Mouse (Mus musculus) layer of hippocampus, adult 9-11 months (tissue): Measurements from ENCODE around the gene Lrrc8d.
"Not testable (repeated sequence)": the region's sequence is repeated elsewhere in the genome, so short reads cannot be mapped to it uniquely, and the experiment has no call there.

Experiments used
- DNase-seq: peaks from one replicate; pipeline ENCODE4 v3.0.0; 2022

Lrrc8d gene

DNA sequence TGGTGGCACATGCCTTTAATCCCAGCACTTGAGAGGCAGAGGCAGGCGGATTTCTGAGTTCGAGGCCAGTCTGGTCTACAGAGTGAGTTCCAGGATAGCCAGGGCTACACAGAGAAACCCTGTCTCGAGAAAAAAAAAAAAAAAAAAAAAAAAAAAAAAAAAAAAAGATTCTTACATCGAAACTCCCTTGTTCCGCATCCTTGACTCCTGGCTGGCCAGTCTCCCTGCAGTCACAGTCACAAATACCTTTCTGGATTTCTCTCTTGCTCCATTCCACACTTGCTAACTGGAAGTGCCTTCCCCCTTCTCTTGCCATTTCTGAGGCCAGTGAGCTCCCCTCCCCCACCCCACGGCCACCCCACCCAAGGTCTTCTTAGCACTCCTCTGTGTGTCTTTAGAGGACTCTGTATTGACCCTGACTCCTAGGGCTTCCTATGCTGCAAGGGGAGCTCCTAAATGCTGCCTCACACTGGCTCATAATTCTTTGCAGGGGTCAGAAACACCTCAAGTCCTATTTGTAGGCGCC lies 13.9 kb upstream of the Lrrc8d start:
- not testable (repeated sequence) for DNase-seq

DNA sequence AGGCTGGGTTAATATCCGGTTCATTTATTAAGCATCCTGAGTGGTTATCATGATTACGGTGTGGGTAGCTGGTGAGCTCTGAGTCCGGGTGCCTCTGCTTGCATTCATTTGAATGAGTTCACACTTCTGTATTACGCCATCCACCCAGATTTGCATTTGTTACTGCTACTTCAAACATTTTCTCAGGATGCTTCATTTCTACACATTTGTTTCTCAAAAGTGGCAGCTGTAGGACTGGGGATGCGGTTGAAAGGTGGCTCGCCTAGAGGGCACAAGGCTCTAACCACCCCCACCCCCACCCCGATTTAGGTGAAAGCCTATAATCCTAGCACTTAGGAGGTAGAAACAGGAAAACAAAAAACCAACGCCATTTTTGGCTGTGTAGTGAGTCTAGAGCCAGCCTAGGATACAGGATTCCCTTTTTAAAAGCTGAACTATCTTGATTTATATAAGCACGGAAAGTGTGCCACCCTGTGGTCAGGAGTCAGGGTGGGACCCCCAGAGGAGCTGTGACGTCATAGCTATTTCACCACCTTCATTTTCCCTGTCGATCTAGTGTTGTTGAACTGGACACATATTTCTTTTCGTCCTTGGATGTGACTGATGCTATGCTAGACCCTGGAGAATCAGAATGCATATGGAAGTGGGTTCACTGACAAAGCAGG lies 13.3 kb upstream of the Lrrc8d start:
- DNase-seq, result no peak

DNA sequence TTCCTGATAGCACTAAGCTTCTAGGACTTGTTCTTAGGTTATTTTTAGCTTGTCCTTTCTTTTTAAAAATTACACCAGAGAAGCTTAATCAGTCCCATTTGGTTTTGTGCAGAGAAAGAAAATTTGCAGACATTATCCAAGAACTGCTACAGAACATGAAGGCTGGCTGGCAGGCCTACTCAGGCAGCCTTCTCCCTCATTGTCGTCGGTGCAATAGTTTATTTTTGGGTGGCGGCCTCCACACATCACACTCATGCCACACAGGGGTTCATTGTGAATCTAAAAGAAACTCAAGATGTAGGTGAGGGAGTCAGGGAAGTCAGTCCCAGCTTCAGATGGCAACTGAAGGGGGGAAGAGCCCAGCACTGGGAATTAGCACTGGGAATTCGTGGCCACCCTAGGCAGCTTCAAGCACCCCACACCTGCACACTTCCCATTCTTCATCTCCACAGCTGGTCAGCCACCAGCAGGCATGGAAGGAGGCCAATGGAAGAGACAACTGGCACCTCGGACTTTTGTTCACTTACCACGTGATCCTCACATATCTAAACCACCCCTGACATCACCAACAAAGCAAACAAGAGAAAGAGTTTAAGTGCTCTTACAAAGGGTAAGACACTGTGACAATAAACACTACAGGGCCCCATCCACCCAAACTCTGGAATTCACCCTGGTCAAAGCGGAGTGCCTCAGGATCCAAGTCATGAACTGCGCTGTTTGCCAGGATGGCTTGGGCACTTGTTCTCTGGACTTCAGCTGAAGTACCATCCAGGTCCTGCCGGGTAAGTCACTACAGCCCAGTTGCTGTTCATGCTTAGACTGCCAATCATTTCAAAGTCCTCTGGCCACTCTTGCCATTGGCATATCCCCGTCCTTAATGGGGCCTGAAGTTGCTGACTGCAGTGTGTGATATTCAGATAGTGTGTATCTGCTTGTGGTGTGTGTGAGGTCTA lies 9.0 kb upstream of the Lrrc8d start:
- no peak for DNase-seq

DNA sequence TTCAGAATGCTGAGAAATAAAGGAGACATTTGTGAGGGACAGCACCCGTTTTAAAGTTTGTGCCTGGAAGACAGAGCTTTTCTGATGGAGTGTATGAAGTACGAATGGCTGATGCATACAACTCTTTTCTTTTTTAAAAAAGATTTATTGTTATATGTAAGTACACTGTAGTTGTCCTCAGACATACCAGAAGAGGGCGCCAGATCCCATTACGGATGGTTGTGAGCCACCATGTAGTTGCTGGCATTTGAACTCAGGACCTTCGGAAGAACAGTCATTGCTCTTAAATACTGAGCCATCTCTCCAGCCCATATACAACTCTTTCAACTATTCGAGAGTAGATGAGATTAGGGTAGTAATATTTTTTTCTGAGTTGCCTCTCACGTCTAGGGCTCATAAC lies 8.1 kb upstream of the Lrrc8d start:
- DNase-seq, result no peak

DNA sequence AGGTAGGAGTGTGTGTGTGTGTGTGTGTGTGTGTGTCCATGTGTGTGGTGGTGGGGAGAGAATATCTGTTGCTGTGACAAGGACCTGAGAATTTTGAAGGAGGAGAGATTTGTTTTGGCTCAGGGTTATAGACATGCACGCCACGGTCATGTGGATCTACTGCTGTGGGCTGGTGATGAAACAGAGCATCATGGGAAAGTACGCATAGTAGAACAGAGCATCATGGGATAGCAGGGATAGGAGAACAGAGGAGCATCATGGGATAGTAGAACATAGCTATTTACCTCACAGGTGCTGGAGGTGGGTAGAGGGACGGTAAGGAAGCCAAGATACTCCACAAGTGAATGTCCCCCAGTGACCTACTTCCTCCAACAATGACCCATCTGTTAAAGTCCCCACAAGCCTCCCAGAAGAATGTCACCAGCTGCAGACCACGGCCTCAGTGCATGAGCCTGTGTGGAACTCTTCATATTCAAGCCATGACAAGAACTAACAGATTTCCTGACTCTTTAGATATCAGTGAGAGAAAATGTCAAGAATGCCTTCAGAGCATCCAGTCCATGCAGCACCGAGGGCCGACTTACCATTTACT lies 5.3 kb upstream of the Lrrc8d start:
- DNase-seq, result no peak

DNA sequence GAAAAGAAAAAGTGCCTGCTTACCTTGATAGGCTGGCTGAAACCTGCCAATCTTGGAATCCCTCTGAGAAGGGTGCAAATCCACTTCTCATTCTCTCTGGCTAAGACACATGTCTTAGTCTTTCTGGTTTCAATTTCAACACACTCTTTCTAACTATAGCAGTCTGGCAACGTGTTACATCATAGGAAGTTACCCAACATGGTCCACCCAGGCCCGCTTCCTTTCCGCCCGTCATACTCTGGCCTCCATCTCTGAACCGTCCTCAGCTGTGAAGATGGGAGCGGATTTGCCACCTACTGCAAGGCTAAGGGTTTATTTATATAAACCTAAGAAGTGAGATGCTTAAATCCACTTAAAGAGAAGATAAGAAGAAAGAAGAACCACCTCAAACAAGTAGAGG lies 3.7 kb upstream of the Lrrc8d start:
- DNase-seq, result peak; percentile 57

DNA sequence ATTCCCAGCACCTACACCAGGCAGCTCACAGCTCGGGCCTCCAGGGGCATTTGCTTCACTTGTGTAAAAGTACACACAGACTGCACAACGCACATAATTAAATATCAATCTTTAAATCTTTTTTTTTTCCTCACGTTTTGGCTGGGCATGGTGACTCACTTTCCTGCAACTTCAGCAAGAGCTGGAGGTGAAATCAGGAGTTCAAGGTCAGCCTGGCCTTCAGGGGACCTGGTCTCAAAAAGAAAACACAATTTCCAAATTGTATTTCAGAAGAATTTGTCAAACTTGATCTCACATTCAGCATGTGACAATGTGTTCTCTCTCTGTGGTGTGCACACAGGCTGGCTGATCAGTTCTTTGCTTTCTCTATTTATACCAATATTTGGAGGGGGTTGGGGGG lies 1.9 kb upstream of the Lrrc8d start:
- no peak for DNase-seq

DNA sequence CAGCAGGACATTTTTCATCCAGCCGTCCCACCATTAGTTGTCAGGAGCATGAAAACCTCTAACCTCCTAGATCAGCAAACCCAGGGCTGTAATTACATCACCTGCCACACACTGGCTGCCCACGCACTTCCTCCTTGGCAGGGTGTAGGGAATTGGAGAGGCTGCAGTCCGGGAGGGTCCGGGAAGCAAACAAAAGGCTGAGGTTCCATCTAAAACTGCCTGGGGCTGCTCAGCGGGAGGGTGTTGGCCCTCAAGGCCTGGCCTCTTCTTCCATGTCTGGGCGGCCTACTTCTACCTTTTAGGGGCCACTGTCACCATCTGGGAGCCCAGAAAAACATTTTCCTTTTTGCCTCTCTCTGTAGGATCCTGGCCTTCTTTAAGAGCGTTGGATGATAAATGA lies 1.1 kb upstream of the Lrrc8d start:
- no peak for DNase-seq

DNA sequence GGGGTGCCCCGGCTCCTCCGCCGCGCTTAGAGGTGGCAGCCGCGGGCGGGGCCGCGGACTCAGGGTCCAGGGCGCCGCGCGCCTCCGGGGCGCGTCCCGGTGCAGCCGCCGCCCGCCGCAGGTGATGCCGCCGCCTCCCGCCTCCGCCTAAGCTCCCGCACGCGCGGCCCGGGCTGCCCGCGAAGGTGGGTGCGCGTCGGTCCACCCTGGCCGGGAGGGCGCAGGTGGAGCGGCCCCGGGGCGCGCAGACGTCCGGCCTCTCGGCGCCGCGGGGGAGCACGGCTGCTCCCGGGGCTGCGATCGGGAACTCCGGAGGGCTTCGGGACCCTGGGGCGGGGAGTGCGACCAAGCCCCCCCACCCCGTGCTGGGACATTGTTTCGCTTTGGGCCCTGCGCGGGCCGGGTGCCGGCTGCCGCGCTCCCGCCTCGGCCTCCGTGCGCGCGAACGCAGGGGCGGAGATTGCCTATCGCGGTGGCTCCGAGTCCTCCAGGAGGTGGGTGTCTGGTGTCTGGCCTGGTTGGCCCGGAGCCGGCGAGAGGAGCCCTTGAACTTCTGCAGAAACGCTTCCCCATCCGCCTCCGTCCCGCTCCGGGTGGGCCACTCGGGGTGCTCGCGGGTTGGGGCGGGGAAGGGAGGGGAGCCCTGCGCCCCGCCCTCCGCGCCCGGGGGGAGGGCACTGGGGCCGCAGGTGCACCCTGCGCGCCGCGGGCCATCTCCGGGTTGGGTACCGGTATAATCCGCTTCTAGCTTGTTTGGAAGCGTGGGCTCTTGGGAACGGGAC lies 492 bp downstream of the Lrrc8d start:
- peak; percentile 75 for DNase-seq

DNA sequence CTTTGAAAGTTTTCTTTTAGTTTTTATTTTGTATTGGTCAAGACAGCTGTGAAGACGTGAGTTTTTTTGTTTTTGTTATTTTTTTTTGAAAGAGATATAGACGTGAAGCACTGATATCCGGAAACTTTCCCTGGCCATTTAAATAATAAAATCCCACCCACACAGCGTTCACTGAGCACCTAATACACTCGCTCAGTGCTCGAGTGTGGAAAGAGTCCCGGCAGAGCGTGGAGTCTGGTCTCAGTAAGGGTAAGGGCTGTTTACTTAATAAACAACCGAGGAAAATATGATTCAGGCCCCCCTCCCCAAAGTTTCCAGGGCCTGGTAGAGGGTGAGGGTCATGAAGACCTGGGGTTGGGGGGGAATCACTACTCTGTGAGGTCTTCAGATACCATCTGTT lies 1.6 kb downstream of the Lrrc8d start:
- DNase-seq, result no peak

DNA sequence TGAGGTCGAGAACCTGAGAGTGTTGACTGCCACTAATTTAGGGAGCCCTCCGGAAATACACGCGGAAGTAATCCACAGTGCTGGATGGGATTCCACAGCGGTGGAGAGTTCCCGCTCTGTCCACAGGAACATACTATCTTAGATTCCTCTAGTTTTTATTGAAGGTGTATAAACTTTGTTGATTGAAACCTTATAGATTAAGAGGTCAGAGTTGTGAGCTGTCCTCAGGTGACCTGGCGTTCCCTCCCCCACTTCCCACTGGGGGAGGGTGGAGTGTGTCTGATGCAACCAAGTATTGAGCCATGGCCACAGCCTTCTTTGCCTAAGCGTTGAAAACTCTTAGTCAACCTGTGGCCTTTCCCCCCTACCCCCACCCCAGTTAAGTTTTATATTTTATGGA lies 2.1 kb downstream of the Lrrc8d start:
- DNase-seq, result no peak

DNA sequence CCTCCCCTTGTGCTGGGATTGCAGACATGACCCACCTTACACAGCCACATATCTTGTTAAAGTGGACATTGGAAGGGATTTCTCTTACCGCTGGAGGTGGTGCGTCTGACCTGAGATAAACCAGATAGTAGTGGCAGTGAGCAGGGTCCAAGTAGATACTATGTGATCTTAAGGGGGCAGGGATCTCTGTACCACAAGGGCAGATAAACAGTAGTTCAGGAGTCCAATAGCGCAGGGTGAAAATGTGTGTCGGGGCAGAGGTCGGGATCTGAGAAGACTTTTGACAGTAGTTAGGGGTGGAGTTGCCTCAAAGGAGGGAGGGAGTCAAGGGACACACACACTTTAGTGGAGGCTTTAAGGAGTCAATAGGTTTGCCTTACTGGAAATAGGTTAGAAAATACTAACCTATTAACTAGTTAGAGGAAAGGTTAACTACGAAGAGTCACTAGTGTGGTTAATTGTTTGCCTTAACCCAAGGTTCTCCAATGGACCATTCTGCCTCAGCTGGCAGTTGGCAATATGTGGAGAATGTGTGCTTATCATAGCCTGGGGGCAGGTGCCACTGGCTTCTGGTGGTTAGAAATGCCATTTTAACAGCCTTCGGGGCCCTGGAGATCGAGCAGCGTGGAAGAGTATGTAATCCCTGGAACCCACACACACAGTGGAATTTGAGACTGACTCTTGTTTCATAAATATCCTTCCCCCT lies 3.0 kb downstream of the Lrrc8d start:
- DNase-seq, result no peak

DNA sequence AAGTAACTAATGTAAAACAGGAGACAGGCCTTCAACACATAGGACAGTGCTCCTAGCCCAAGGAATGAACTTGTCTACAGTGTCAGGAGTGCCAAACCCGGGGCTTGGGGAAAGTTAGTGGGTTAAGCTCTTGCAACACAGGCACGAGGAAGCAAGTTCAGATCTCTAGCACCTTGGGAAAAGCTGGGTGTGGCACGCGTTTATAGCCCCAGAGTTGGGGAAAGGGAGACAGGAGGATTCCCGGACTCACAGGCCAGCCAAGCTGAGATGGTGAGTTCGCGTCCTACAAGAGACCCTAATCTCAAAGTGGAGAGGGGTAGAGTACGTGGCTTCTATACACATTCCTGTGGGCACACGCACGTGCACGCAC lies 3.5 kb downstream of the Lrrc8d start:
- no peak for DNase-seq

DNA sequence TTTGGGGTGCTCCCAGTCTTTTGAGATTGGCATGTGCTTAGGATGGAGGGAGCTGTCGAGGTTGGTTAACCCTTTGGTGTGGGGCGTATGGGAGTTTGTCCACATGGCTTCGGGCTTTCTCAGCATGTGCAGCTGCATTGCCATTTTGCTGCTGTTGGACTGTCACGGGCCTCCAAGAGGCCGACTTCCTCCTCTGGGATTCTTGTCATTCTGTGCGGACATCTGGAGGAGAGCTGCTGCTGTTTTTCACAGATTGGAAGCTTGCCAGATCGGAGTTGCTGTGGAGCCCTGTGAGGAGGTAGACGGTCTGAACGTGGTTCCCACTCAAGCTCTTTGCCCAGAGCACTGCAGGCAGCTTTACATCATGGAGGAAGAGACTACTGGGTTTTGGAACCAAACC lies 4.8 kb downstream of the Lrrc8d start:
- DNase-seq, result no peak

DNA sequence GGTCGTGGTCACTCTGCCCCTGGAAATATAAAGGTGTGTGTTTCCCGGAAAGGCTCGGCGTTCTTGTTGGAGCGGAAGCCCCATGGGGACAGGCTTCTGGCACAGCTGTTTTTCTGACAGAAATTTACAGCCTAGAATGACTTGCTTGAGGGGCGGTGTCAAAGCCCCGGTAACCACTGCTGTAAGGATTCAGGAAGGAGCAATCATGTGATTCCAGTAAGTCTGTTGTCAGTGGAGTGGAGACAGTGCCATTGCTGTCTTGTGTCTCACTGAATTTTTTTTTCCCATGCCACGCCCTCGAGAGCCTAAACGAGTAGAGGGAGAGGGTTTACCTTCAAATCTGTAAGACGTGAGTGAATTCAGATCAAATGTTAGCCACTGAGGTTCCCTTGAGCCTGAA lies 6.9 kb downstream of the Lrrc8d start:
- DNase-seq, result no peak

DNA sequence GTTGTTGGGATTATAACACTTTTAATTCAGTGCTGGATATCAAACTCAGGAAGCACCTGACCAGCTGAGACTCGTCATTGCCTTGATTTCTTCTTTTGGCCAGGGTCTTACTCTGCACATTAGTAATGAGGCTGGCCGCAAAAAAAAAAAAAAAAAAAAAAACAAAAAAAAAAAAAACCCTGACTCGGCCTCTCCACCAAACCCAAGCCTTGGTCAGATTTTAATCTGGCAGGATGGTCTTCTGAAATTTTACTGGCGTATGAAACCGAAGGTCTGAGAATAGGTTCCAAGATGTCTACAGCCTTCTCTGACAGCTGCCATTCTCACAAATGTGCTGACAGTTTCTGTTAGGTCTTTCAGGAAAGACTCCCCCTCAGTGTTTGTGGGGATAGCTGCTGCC lies 8.5 kb downstream of the Lrrc8d start:
- no peak for DNase-seq

DNA sequence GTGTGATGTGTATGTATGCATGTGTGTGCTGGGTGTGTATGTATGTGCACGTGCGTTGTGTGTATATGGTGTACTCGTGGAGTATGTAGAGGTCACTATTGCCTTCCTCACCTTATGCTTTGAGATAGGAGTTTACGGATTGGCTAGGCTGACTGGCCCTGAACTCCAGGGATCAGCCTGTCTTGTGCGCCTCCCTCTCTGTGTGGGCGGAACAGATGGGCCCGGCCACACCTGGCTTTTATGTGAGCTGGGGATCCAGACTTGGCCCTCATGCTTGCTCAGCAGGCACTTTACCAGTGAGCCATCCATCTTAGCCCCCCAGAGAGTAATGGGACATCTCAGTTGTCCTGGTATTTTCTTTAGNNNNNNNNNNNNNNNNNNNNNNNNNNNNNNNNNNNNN lies 10.7 kb downstream of the Lrrc8d start:
- DNase-seq, result no peak

DNA sequence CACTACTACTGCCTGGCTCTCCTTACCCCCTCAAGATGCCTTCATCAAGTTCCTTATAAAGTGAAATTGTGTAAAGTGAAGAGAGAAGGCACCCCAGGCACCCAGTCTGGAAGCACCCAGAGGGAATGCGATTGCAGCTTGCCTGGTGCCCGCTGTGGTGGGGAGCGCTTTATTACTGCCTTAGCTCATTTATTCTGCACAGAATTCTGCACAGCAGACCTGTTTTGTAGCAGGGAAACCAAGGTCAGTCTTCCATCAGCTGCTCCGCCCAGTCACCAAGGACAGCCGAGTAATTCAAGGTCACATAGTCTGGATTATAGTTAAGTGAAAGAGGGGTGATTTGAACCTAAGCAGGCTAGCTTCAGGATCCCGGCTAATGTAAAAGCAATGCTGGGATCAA lies 14.7 kb downstream of the Lrrc8d start:
- no peak for DNase-seq

DNA sequence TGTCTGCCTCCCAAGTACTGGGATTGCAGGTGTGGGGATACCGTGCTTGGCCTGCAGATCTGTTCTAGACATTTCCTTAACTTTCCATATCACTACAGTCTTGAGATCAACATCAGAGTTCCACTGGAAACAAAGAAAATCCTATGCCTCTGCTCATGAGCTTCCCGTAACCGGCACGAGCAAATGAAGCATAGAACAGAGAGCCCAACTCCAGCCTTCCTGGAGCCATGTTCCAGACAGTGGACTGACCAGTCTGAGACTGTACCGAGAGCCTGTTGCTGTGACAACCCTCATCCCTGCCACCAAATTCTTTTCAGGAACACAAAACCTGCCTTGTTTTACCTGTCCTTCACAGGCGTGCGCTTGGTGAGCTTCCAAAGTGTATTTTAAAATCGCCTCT lies 15.3 kb downstream of the Lrrc8d start:
- DNase-seq, result no peak

DNA sequence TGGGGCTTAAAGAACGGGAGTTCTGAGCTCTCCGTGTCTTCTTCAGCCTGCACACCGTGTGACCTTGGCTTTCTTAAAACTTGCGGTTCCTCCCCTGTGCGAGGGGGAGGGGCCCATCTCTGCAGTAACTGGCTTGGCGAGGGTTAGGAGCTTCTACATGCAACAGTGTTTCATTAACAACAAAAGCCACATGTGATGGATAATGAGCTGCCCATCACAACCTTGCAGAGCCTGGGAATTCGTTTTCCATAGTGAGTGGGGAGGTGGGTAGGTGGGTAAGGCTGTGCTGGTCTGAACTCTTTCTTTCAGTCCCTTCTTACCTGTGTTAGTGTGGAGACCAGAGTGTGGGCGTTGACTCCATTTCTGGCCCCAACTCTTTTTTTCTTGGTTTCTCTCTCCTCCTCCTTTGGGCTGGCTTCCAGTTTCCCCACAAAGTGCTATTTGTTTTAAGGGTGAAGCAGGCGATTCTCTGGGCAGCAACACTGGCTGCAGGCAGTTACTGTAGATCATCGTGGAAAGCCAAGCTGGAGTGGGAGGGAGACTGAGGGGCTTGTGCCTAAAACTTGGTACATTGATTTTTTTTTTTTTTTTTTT lies 15.9 kb downstream of the Lrrc8d start:
- DNase-seq, result peak; percentile 76

DNA sequence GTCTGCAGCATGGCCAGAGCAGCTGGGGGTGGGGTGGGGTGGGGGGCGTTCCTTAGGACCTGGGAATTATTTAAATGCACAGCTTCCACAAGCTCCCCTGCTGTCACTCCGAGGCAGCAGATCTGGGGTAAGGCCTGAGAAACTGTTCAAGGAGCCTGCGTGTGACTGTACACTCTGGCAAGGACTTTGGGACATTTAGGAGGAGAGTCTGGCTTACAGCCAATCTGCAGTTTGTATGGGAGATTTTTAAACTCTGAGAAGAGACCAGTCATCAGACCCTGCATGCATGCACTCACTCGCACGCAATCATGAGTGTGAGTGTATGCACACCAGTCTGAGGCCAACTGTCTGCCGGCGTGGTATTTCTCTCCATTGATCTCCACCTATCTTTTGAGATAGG lies 17.5 kb downstream of the Lrrc8d start:
- no peak for DNase-seq

DNA sequence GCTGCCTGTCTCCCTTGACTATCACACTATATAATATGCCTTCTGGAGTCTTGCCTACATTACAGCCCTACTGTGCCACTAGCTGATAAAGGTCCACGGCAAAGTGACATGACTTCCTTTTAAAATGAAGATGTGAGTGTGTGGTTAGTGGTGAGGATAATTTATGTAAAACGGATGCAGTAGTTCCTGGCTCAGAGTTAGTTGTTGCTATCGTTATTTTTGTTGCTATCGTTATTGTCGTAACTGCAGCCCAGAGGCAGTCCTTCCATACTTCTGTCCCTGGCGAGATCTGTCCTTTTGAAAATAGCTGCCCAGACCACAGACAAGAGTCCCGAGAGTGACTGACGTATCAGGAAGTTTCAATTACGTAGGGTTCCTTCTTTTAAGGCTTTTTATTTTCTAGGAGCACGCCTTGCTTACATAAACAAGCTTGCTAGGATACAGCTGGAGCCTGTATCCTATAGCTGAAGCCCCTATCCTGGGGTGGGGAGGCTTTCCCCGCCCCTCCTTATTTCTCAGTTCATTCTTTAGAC lies 18.4 kb downstream of the Lrrc8d start:
- no peak for DNase-seq
